14 mouse cellular contexts compared by ENCODE assay signal in genomic region chr19:37530601-37531000, GRCm38 (mm10). TPM values are rescaled to one million over a fixed set of nuclear protein-coding genes. Genes with fewer than 3 reads are reported as not detected.
DNase-seq lines count a peak whose midpoint lies in the region; TF ChIP-seq lines count a peak whose summit lies in the region.
"Had no signal": no experiment of that assay in that cellular context is flagged by ENCODE, and none has a peak within 500 bp of the region (broad histone marks: within the 10 kb centered on the region; RNA-seq: fewer than 3 reads in every experiment).

No protein-coding gene starts in this region.

- peak; percentile 63 for DNase-seq in heart, adult 11 months
- DNase-seq in heart, postnatal 4 days = no peak
- no peak for DNase-seq in layer of hippocampus, adult 2 months (ENCODE audit: low spot score in 2 of 2)
- DNase-seq in layer of hippocampus, adult 8-10 months (ENCODE audit: low spot score in 2 of 2) = no peak
- peak; percentile 63 for DNase-seq in 416B (ENCODE audit: low read depth)
- DNase-seq in urinary bladder, postnatal 10 days (ENCODE audit: low spot score) = no peak
- DNase-seq: adrenal gland, adult 8-10 months; cerebellum, adult 11 months; cerebellum, adult 9-11 months had no signal

- no peak overlapping the region for H3K4me3 ChIP-seq in layer of hippocampus, adult 2 months
- H3K4me3 ChIP-seq: embryonic facial prominence, embryonic 13.5 days; embryonic facial prominence, embryonic 15.5 days; erythroblast, embryonic 14.5 days; forebrain, embryonic 10.5 days; forebrain, embryonic 12.5 days had no signal

- TF ChIP-seq CTCF in layer of hippocampus, adult 2 months (conservative IDR thresholded peaks at IDR 0.05) = no peak

- H3K27ac ChIP-seq in layer of hippocampus, adult 2 months = peak overlapping the region; percentile 43; the same call in 1 of the 2 replicates
- H3K27ac ChIP-seq: embryonic facial prominence, embryonic 13.5 days; embryonic facial prominence, embryonic 15.5 days; forebrain, embryonic 10.5 days; forebrain, embryonic 12.5 days had no signal

RNA-seq across cellular contexts. Expression of gene Exoc6, which starts 19.6 kb away (rescaled TPM):
- 10 to 100 TPM; 27.6 to 28.3 TPM for total RNA-seq in heart, postnatal 4 days (2021)
- 10 to 100 TPM; 53.3 to 54.7 TPM for total RNA-seq in layer of hippocampus, adult 2 months (2021)
- 10 to 100 TPM; 47.4 to 51.6 (median 48.0) TPM for total RNA-seq in layer of hippocampus, adult 8-10 months (2022)

Comparison
In these comparisons a context has a peak if more than half of its experiments do, and no peak if none do; other contexts are left out.
1. DNase-seq: peak in heart, adult 11 months (single experiment) and 416B (single experiment); none in heart, postnatal 4 days (single experiment), layer of hippocampus, adult 2 months (0 of 2), layer of hippocampus, adult 8-10 months (0 of 2) and urinary bladder, postnatal 10 days (single experiment).